7 mouse cellular contexts compared by ENCODE assay signal in the genomic region with DNA sequence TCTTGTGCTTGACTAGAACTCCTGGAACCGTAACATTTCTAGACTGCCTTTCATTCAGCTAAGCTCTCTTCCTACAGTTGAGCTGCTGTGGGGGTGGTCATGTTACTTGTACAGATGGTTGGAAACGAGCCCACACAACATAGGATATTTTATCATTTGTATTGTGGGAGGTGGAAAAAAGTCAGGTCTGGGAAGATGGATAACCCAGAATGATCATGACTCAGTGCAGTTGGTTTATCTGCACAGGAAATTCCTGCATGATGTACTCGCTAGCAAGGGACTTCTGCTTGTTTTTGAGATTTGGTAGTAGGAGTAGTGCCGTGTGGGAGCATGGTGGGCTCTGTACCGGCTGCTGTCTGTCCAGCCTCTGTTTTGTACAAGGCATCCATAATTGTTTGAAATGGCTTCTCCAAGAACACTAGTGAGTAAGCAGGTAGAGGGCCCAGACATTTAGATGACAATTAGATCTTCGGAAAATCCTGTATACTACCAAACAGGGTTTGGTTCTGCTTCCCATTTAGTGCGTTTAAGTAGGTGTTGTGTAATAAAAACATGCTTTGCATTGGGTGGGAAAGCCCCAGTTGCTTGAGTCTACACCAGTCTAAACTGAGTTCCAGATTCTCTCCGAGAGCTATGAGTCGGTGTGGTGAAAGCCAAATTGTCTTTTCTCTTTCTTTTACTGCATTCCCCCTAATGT.
DNase-seq lines count a peak whose midpoint lies in the region; ATAC-seq lines count a peak whose summit lies in the region.

No protein-coding gene starts in this region.

- intact Hi-C loops in left cerebral cortex, postnatal 14 days (cut with DNase I) = no loop called here

- ATAC-seq in frontal cortex, adult (ENCODE audit: low TSS enrichment) = peak; percentile 89

- peak; percentile 90 for DNase-seq in right cerebral cortex, adult 18-20 months
- DNase-seq in right cerebral cortex, postnatal 14 days = no peak
- DNase-seq in left cerebral cortex, postnatal 14 days (ENCODE audit: low spot score in 2 of 2) = peak; percentile 79 to 88
- DNase-seq in thymus, postnatal 4 days = no peak
- DNase-seq in kidney, adult 9 months = no peak
- no peak for DNase-seq in T-cell, adult 2 months (ENCODE audit: low spot score)

Comparison
In these comparisons a context has a peak if more than half of its experiments do, and no peak if none do; other contexts are left out.
1. DNase-seq: peak in right cerebral cortex, adult 18-20 months (single experiment) and left cerebral cortex, postnatal 14 days (2 of 2); none in right cerebral cortex, postnatal 14 days (single experiment), thymus, postnatal 4 days (single experiment), kidney, adult 9 months (single experiment) and T-cell, adult 2 months (single experiment).